Mouse (Mus musculus) myocyte (in vitro differentiated cells): ENCODE results near the gene Calcoco2. TPM values are rescaled to one million over a fixed set of nuclear protein-coding genes. Genes with fewer than 3 reads are reported as not detected.

ENCODE experiments used
- H3K27me3 ChIP-seq: one replicate; pipeline ENCODE4 v1.6.1; 2011; ENCODE audit not compliant: control insufficient read depth, insufficient read depth, insufficient read length
- H3K36me3 ChIP-seq: one replicate; pipeline ENCODE4 v1.6.1; 2011; ENCODE audit not compliant: control insufficient read depth, insufficient read depth
- H3K4me2 ChIP-seq: one replicate; pipeline ENCODE4 v1.6.1; 2011; ENCODE audit warnings: low read depth, control low read depth
- H3K4me3 ChIP-seq: one replicate; pipeline ENCODE4 v1.5.1; 2011; ENCODE audit warnings: mild to moderate bottlenecking, control low read depth, moderate library complexity
- H3K79me2 ChIP-seq: one replicate; pipeline ENCODE4 v1.6.1; 2011; ENCODE audit not compliant: control insufficient read depth, insufficient read depth
- H3ac ChIP-seq: one replicate; pipeline ENCODE4 v1.6.1; 2011; ENCODE audit not compliant: control insufficient read depth, insufficient read length
- CEBPB ChIP-seq: IDR thresholded peaks from 2 replicates; pipeline ENCODE4 v1.6.1; 2011; ENCODE audit warnings: mild to moderate bottlenecking, moderate library complexity; ENCODE audit not compliant: poor library complexity, insufficient read depth, severe bottlenecking
- E2F4 ChIP-seq: IDR thresholded peaks from one replicate; pipeline ENCODE4 v1.6.1; 2011; ENCODE audit warnings: mild to moderate bottlenecking, control low read depth, moderate library complexity; ENCODE audit not compliant: insufficient read depth
- MAX ChIP-seq: IDR thresholded peaks from one replicate; pipeline ENCODE4 v1.6.1; 2011; ENCODE audit warnings: low read depth, mild to moderate bottlenecking, control low read depth
- MYOD1 ChIP-seq, 3 experiments: IDR thresholded peaks; one replicate each; pipeline ENCODE4 v1.6.1; 2011; ENCODE audit warnings: control low read depth in 2 of 3, low read depth in 2 of 3, mild to moderate bottlenecking in 2 of 3, moderate library complexity in 1 of 3; ENCODE audit not compliant: insufficient read length in 2 of 3, control insufficient read depth in 1 of 3
- MYOG ChIP-seq, 3 experiments: IDR thresholded peaks; one replicate each; pipeline ENCODE4 v1.6.1; 2011; ENCODE audit warnings: control low read depth in 2 of 3, low read depth in 2 of 3, mild to moderate bottlenecking in 2 of 3; ENCODE audit not compliant: insufficient read length in 2 of 3, control insufficient read depth in 1 of 3, insufficient read depth in 1 of 3
- POLR2A ChIP-seq: IDR thresholded peaks from one replicate; pipeline ENCODE4 v1.6.1; 2011; ENCODE audit warnings: low read depth, mild to moderate bottlenecking, control low read depth, moderate library complexity; ENCODE audit not compliant: insufficient read length
- POLR2AphosphoS2 ChIP-seq: IDR thresholded peaks from one replicate; pipeline ENCODE4 v1.6.1; 2011; ENCODE audit warnings: low read depth, control low read depth; ENCODE audit not compliant: insufficient read length
- REST ChIP-seq: IDR thresholded peaks from one replicate; pipeline ENCODE4 v1.6.1; 2011; ENCODE audit warnings: mild to moderate bottlenecking, control low read depth, moderate library complexity; ENCODE audit not compliant: insufficient read depth, insufficient read length
- SRF ChIP-seq: IDR thresholded peaks from one replicate; pipeline ENCODE4 v1.6.1; 2011; ENCODE audit warnings: low read depth; ENCODE audit not compliant: control insufficient read depth, insufficient read length
- TCF12 ChIP-seq: IDR thresholded peaks from one replicate; pipeline ENCODE4 v1.6.1; 2011; ENCODE audit warnings: mild to moderate bottlenecking, control low read depth; ENCODE audit not compliant: poor library complexity, insufficient read depth, severe bottlenecking
- TCF3 ChIP-seq: IDR thresholded peaks from one replicate; pipeline ENCODE4 v1.6.1; 2011; ENCODE audit warnings: low read depth, control low read depth; ENCODE audit not compliant: insufficient read length
- USF1 ChIP-seq: IDR thresholded peaks from one replicate; pipeline ENCODE4 v1.6.1; 2011; ENCODE audit warnings: low read depth, mild to moderate bottlenecking, control low read depth, moderate library complexity
- polyA plus RNA-seq: library from polyadenylated mRNA; unstranded; fragments of >200 nt; fragmentation: generic; extraction: Trizol; gene quantifications from one replicate; pipeline ENCODE4 v1.2.1, GENCODE M21; 2012; ENCODE audit warnings: missing spikeins

Gene Calcoco2
- polyA plus RNA-seq, 1 experiment: not detected

DNA sequence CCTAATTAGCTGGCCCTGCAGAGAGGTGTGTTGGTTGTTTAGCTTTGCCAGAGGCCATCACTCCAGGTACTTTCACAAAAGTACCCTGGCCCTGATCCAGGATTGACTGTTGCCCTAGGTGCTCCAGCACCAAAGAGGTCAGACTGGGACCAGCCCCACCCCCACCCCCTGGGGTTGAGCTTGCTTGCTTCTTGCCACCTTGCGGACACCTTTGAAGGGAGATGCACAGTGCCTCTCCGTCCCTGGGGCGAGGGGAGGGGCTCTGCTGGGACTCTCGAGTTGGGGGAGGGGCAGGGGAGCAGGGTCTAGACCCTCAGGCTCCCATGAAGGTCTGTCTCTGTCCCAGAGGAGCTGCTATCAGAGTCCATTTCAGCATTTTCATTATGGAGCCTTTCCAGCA is 61.8 kb downstream of the Calcoco2 start:
- Histone ChIP-seq H3K36me3 (peaks cover 58% of the 10 kb centered on the region), H3ac (no peak overlapping the region), H3K79me2 (no peaks in the 10 kb centered on the region), H3K4me2 (no peak overlapping the region), H3K4me3 (no peak overlapping the region), H3K27me3 (no peaks in the 10 kb centered on the region)
- TF ChIP-seq MYOD1 (IDR thresholded peaks at IDR 0.05; ENCODE audit: control insufficient read depth in 1 of 3, insufficient read length in 2 of 3, low read depth in 2 of 3): no peak
- no peak for TF ChIP-seq TCF12
- TF ChIP-seq USF1: no peak
- no peak for TF ChIP-seq REST
- no peak for TF ChIP-seq CEBPB
- TF ChIP-seq POLR2A: no peak
- TF ChIP-seq POLR2AphosphoS2: no peak
- no peak for TF ChIP-seq MAX
- TF ChIP-seq TCF3: no peak
- TF ChIP-seq MYOG (IDR thresholded peaks at IDR 0.05; ENCODE audit: control insufficient read depth in 1 of 3, insufficient read depth in 1 of 3, insufficient read length in 2 of 3, low read depth in 2 of 3): no peak
- TF ChIP-seq E2F4: no peak
- TF ChIP-seq SRF: no peak

Other genes with a start within 250 kb of the Calcoco2 start
- gene B4galnt2, start 197.1 kb downstream of the Calcoco2 start, polyA plus RNA-seq: 0.14 TPM
- gene Igf2bp1, start 106.0 kb downstream of the Calcoco2 start, polyA plus RNA-seq: 0.30 TPM
- gene Gip, start 87.4 kb downstream of the Calcoco2 start, polyA plus RNA-seq: not detected
- 112 TPM for gene Snf8, start 77.1 kb downstream of the Calcoco2 start, polyA plus RNA-seq
- gene Ube2z, start 46.6 kb downstream of the Calcoco2 start, polyA plus RNA-seq: 53.6 TPM
- gene Atp5g1, start 36.3 kb downstream of the Calcoco2 start, polyA plus RNA-seq: 1,235 TPM
- gene Ttll6, start 21.8 kb upstream of the Calcoco2 start, polyA plus RNA-seq: not detected
- 0.10 TPM for gene Hoxb13, start 82.4 kb upstream of the Calcoco2 start, polyA plus RNA-seq
- gene Hoxb9, start 159.5 kb upstream of the Calcoco2 start, polyA plus RNA-seq: 0.24 TPM
- gene Hoxb8, start 169.9 kb upstream of the Calcoco2 start, polyA plus RNA-seq: 0.05 TPM
- 0.06 TPM for gene Hoxb7, start 174.7 kb upstream of the Calcoco2 start, polyA plus RNA-seq
- gene Hoxb6, start 180.5 kb upstream of the Calcoco2 start, polyA plus RNA-seq: not detected
- gene Hoxb5, start 191.4 kb upstream of the Calcoco2 start, polyA plus RNA-seq: not detected
- not detected for gene Hoxb4, start 206.3 kb upstream of the Calcoco2 start, polyA plus RNA-seq
- not detected for gene Hoxb3, start 211.4 kb upstream of the Calcoco2 start, polyA plus RNA-seq
- not detected for gene Hoxb2, start 238.6 kb upstream of the Calcoco2 start, polyA plus RNA-seq